Mouse (Mus musculus): ENCODE measurements around the gene Hps5. TPM values are rescaled to one million over a fixed set of nuclear protein-coding genes. Genes with fewer than 3 reads are reported as not detected.
A peak's percentile ranks its signal among the peaks of the same experiment; 100 is the strongest.

Hps5 gene
- polyA plus RNA-seq, 1 experiment from 2014 or later: 34.4 TPM

- ChIA-PET POLR2A (no interaction called here), CTCF (interaction anchor here (1.1 kb wide), 1 partner anchor 25 kb away, joined by 3 read pairs; no protein-coding TSS in a partner anchor)
- no peak for TF ChIP-seq CTCF (IDR thresholded peaks at IDR 0.05)
- H3K27me3 ChIP-seq: no peaks in the 10 kb centered on the region
- in situ Hi-C loops (cut with MboI; ENCODE audit: low pct_unique_long_range_greater_than_20kb): no loop called here
- no peak for DNase-seq (ENCODE audit: low read depth, low spot score)
- no peak for ATAC-seq
Observed at GRCm38 (mm10) chr7:46738561-46739460, 57.1 kb downstream of the Hps5 start.

- no peak for ATAC-seq
- POLR2A ChIA-PET: interaction anchor here (0.6 kb wide), 1 partner anchor 1122 kb away, joined by 3 read pairs; no protein-coding TSS in a partner anchor
- in situ Hi-C loops (cut with MboI; ENCODE audit: low pct_unique_long_range_greater_than_20kb): no loop called here
- CTCF ChIA-PET: interaction anchor here (1.1 to 1.5 kb wide), 3 partner anchors 10 to 20 kb away, joined by 3 to 6 read pairs (median 4); no protein-coding TSS in a partner anchor
- DNase-seq (ENCODE audit: low read depth, low spot score): no peak
- TF ChIP-seq CTCF (IDR thresholded peaks at IDR 0.05): no peak
- H3K27me3 ChIP-seq: no peaks in the 10 kb centered on the region
Observed at GRCm38 (mm10) chr7:46734983-46735382, 60.9 kb downstream of the Hps5 start.

- ChIA-PET POLR2A (no interaction called here), CTCF (interaction anchor here (0.8 kb wide), 1 partner anchor 13 kb away, joined by 3 read pairs; no protein-coding TSS in a partner anchor)
- H3K27me3 ChIP-seq: no peaks in the 10 kb centered on the region
Observed at GRCm38 (mm10) chr7:46732458-46732857, 63.4 kb downstream of the Hps5 start, which contains the start of gene Saa4. Gene Saa4 (minus strand): TSS chr7:46732603.

DNA sequence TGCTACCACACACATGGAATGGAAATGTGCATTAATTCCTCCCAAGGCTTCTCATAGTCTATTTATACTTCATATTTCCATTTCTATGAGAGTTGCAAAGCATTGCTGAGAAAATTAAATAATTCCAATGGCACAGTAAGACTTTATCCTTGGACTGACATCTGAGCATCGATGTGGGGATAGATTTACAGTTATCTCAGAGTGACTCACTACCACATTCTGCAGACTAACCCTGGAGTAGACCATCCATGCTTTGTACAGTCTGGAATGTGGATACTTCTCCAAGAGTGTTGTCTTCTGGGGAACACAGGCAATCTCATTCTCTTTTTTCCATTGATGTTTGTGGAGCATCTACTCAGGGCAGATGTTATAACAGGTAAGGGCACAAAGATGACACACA lies 68.3 kb downstream of the Hps5 start:
- no peaks in the 10 kb centered on the region for H3K27me3 ChIP-seq
- CTCF ChIA-PET: no interaction called here
- DNase-seq (ENCODE audit: low read depth, low spot score): no peak
- TF ChIP-seq CTCF (IDR thresholded peaks at IDR 0.05): no peak
- POLR2A ChIA-PET: no interaction called here
- in situ Hi-C loops (cut with MboI; ENCODE audit: low pct_unique_long_range_greater_than_20kb): no loop called here
- peak; percentile 72 for ATAC-seq

More at GRCm38 (mm10) chr7:46732458-46732857, 63.4 kb downstream of the Hps5 start, which contains the start of gene Saa4:
- in situ Hi-C loops (cut with MboI; ENCODE audit: low pct_unique_long_range_greater_than_20kb): no loop called here
- ATAC-seq: no peak
- no peak for TF ChIP-seq CTCF (IDR thresholded peaks at IDR 0.05)
- no peak for DNase-seq (ENCODE audit: low read depth, low spot score)

- ChIA-PET POLR2A (interaction anchor here (1.2 kb wide), 1 partner anchor 32 kb away, joined by 6 read pairs; no protein-coding TSS in a partner anchor), CTCF (interaction anchor here (1.4 to 1.6 kb wide), 2 partner anchors 9 to 10 kb away, joined by 4 read pairs; partner anchors contain the start of gene Saa3)
- DNase-seq (ENCODE audit: low read depth, low spot score): no peak
- ATAC-seq: no peak
- TF ChIP-seq CTCF (IDR thresholded peaks at IDR 0.05): no peak
- in situ Hi-C loops (cut with MboI; ENCODE audit: low pct_unique_long_range_greater_than_20kb): no loop called here
- no peaks in the 10 kb centered on the region for H3K27me3 ChIP-seq
Observed at GRCm38 (mm10) chr7:46724396-46724795, 71.5 kb downstream of the Hps5 start.

- CTCF ChIA-PET: interaction anchor here (1.4 to 1.6 kb wide), 2 partner anchors 9 to 10 kb away, joined by 4 read pairs; partner anchors contain the start of gene Saa3
- in situ Hi-C loops (cut with MboI; ENCODE audit: low pct_unique_long_range_greater_than_20kb): no loop called here
Observed at GRCm38 (mm10) chr7:46723849-46724248, 72.0 kb downstream of the Hps5 start.

DNA sequence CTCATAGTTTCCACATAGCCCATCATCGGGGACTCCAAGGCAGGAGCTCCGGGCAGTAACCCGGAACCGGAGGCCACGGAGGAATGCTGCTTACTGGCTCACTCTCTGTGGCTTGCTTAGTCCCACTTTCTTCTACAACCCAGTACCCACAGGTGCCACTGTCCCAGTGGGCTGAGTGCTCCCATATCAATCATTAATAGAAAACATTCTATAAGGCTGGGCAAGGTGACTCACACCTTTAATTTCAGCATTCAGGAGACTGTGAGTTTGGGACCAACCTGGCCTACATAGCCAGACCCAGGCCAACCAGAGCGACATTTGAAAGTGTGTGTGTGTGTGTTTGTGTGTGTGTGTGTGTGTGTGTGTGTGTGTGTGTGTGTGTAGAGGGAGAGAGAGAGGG lies 72.5 kb downstream of the Hps5 start:
- ATAC-seq (no peak), DNase-seq (ENCODE audit: low read depth, low spot score) (no peak)
- CTCF ChIA-PET: interaction anchor here (1.6 kb wide), 1 partner anchor 8 kb away, joined by 4 read pairs; the partner anchor contains the start of gene Saa3
- TF ChIP-seq CTCF (IDR thresholded peaks at IDR 0.05): no peak
- in situ Hi-C loops (cut with MboI; ENCODE audit: low pct_unique_long_range_greater_than_20kb): no loop called here
- POLR2A ChIA-PET: no interaction called here
- H3K27me3 ChIP-seq: no peaks in the 10 kb centered on the region

More at GRCm38 (mm10) chr7:46723849-46724248, 72.0 kb downstream of the Hps5 start:
- ATAC-seq (no peak), DNase-seq (ENCODE audit: low read depth, low spot score) (no peak)
- no peaks in the 10 kb centered on the region for H3K27me3 ChIP-seq
- TF ChIP-seq CTCF (IDR thresholded peaks at IDR 0.05): no peak
- POLR2A ChIA-PET: interaction anchor here (1.2 kb wide), 1 partner anchor 32 kb away, joined by 6 read pairs; no protein-coding TSS in a partner anchor

DNA sequence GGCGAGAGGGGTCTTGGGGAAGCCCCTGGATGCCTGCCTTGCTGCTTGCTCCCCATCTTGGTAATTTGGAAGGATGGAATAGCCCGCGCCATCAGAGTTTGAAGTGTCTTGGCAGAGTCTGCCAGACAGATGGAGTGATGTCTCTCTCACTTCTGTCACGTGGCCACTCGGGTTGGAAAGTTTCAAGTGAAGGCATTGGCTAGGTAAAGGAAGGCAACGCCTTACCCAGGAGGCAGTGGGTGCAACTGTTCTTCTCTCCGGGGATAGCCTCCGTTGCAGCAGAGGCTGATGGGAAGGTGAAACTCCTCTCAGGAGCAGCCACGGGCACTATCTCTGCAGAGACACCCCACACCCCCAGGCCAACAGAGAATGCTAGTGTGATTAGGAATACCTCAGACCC lies 75.4 kb downstream of the Hps5 start:
- DNase-seq (ENCODE audit: low read depth, low spot score) (no peak), ATAC-seq (no peak)
- no peak for TF ChIP-seq CTCF (IDR thresholded peaks at IDR 0.05)
- in situ Hi-C loops (cut with MboI; ENCODE audit: low pct_unique_long_range_greater_than_20kb): no loop called here
- H3K27me3 ChIP-seq: no peaks in the 10 kb centered on the region
- POLR2A ChIA-PET: no interaction called here
- CTCF ChIA-PET: interaction anchor here (1.1 kb wide), 1 partner anchor 62 kb away, joined by 3 read pairs; no protein-coding TSS in a partner anchor

GRCm38 (mm10) chr7:46719526-46719925 lies 76.3 kb downstream of the Hps5 start:
- no peak for TF ChIP-seq CTCF (IDR thresholded peaks at IDR 0.05)
- in situ Hi-C loops (cut with MboI; ENCODE audit: low pct_unique_long_range_greater_than_20kb): loop anchor here (10.0 kb wide), 2 partner anchors 45 to 295 kb away; no protein-coding TSS in a partner anchor
- ChIA-PET CTCF (interaction anchor here (1.1 kb wide), 1 partner anchor 63 kb away, joined by 3 read pairs; no protein-coding TSS in a partner anchor), POLR2A (no interaction called here)
- no peaks in the 10 kb centered on the region for H3K27me3 ChIP-seq
- DNase-seq (ENCODE audit: low read depth, low spot score): no peak
- ATAC-seq: peak; percentile 36

DNA sequence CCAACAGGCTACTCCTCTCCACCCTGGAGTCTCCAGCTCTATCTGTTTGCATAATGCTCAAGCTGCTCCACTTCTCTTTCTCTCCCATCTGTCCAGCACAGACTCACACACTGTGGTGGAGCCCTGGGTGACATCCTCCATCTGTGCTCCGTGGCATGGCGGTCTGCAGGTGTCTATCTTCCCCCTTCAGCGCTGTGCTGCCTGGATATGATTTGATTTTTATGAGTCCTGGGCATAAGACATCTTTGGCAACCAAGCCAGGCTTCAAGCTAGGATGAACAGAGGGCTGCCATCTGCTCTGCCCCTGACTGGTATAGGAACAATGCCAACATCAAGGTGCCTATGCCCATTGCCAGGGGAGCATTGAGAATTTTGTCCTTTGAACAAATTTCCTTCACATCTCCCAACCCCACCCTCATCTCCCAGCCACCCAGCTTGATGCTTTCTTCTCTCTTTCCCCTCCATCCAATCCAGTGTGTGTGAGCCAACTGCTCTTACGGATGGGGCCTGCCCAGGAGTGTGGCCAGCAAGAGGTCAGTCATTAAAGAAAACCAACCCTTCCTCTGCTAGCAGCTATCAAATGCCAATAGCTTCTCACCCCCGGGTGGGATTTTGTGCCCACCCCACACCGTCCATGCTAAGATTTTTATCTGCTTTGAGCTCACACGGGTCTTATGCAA lies 77.1 kb downstream of the Hps5 start:
- TF ChIP-seq CTCF (IDR thresholded peaks at IDR 0.05): no peak
- no peaks in the 10 kb centered on the region for H3K27me3 ChIP-seq
- ChIA-PET POLR2A (no interaction called here), CTCF (interaction anchor here (0.9 kb wide), 1 partner anchor 52 kb away, joined by 3 read pairs; no protein-coding TSS in a partner anchor)
- DNase-seq (ENCODE audit: low read depth, low spot score) (no peak), ATAC-seq (no peak)
- in situ Hi-C loops (cut with MboI; ENCODE audit: low pct_unique_long_range_greater_than_20kb): loop anchor here (10.0 kb wide), 2 partner anchors 46 to 296 kb away; no protein-coding TSS in a partner anchor

Data from Patski (cell line).